Mouse (Mus musculus) right cerebral cortex, postnatal 4 days (tissue): ENCODE data around the gene Dock4.
A peak's percentile ranks its signal among the peaks of the same experiment; 100 is the strongest.
"Not testable (repeated sequence)": the region's sequence is repeated elsewhere in the genome, so short reads cannot be mapped to it uniquely, and the experiment has no call there.

ENCODE experiments used
- DNase-seq: peaks from one replicate; pipeline ENCODE4 v3.0.0-alpha.2; 2022

Dock4 gene

GRCm38 (mm10) chr12:40832157-40832556 is 386.4 kb downstream of the Dock4 start:
- DNase-seq: peak; percentile 43

GRCm38 (mm10) chr12:40836924-40837323 is 391.2 kb downstream of the Dock4 start:
- no peak for DNase-seq

- DNase-seq: peak; percentile 78
These were observed 392.0 kb downstream of the Dock4 start for GRCm38 (mm10) chr12:40837597-40838337.

- no peak for DNase-seq
These were observed 392.6 kb downstream of the Dock4 start for GRCm38 (mm10) chr12:40838338-40838695.

- no peak for DNase-seq
These were observed 393.2 kb downstream of the Dock4 start for GRCm38 (mm10) chr12:40838940-40839339.

GRCm38 (mm10) chr12:40839817-40840216 is 394.1 kb downstream of the Dock4 start:
- no peak for DNase-seq

GRCm38 (mm10) chr12:40842251-40842988 is 396.7 kb downstream of the Dock4 start:
- no peak for DNase-seq

- no peak for DNase-seq
These were observed 397.2 kb downstream of the Dock4 start for GRCm38 (mm10) chr12:40842991-40843390.

GRCm38 (mm10) chr12:40843474-40844080 is 397.8 kb downstream of the Dock4 start:
- no peak for DNase-seq

GRCm38 (mm10) chr12:40844324-40844723 is 398.6 kb downstream of the Dock4 start:
- no peak for DNase-seq

GRCm38 (mm10) chr12:40854705-40855367 is 409.1 kb downstream of the Dock4 start:
- DNase-seq: no peak

GRCm38 (mm10) chr12:40857466-40857865 is 411.7 kb downstream of the Dock4 start:
- no peak for DNase-seq

GRCm38 (mm10) chr12:40858763-40859162 is 413.0 kb downstream of the Dock4 start:
- not testable (repeated sequence) for DNase-seq

- DNase-seq: no peak
These were observed 424.6 kb downstream of the Dock4 start for GRCm38 (mm10) chr12:40870387-40870786.

GRCm38 (mm10) chr12:40872716-40873115 is 427.0 kb downstream of the Dock4 start:
- DNase-seq: no peak

GRCm38 (mm10) chr12:40873267-40873666 is 427.5 kb downstream of the Dock4 start:
- not testable (repeated sequence) for DNase-seq

- no peak for DNase-seq
These were observed 439.2 kb downstream of the Dock4 start for GRCm38 (mm10) chr12:40884976-40885375.

GRCm38 (mm10) chr12:40885377-40885776 is 439.6 kb downstream of the Dock4 start:
- no peak for DNase-seq

GRCm38 (mm10) chr12:40887496-40887895 is 441.7 kb downstream of the Dock4 start:
- DNase-seq: no peak

- DNase-seq: no peak
These were observed 442.6 kb downstream of the Dock4 start for GRCm38 (mm10) chr12:40888261-40888791.

- no peak for DNase-seq
These were observed 443.1 kb downstream of the Dock4 start for GRCm38 (mm10) chr12:40888829-40889228.

GRCm38 (mm10) chr12:40889534-40889933 is 443.8 kb downstream of the Dock4 start:
- no peak for DNase-seq

- no peak for DNase-seq
These were observed 445.4 kb downstream of the Dock4 start for GRCm38 (mm10) chr12:40891168-40891567.
